Mouse (Mus musculus) ovary, postnatal 36 days (tissue): Measurements from ENCODE around the gene Cdh12.
"Not testable (repeated sequence)": the region's sequence is repeated elsewhere in the genome, so short reads cannot be mapped to it uniquely, and the experiment has no call there.

Experiments used
- DNase-seq: peaks from one replicate; pipeline ENCODE4 v3.0.0; 2022; ENCODE audit warnings: low spot score, mixed read lengths

Cdh12 gene

DNA sequence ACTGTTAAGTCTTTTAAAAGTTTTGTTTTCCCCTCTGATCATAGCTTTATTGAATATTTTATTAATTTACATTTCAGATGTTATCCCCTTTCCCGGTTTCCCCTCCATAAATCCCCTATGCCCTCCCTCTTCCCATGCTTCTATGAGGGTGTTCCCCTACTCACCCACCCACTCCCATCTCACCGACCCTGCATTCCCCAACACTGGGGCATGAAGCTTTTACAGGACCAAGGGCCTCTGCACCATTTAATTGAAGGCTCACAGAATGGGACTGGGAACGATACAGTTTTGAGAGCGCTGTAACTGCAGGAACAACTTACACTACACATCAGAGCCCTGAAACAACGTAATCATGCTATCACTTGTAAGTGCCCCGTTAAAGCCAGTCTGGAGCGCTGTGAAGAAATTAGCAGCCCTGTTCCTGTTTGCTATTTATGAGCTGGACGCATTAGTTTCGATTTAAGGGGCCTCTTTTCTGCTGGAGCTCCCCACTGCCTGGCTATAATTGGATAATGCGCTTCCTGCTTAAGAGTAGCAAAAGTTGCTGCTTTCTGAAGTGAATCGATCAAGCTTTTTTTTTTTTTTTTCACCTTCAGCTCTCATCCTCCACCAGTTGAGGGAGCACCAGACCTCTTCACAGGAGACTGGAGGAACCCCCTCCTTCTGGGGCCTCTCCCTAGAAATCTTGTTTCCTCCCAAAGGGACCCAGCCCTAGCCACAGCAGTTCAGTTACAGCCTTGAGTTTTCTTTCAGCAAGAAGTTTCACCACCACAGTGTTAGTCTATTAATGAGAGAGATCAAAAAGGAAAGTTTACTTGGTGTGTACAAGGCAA, 660.2 kb downstream of the Cdh12 start:
- peak; percentile 8 for DNase-seq

- no peak for DNase-seq
Observed at GRCm38 (mm10) chr15:21109889-21110500, 660.9 kb downstream of the Cdh12 start.

GRCm38 (mm10) chr15:21110874-21111603, 662.0 kb downstream of the Cdh12 start:
- peak; percentile 4 for DNase-seq

- DNase-seq: not testable (repeated sequence)
Observed at GRCm38 (mm10) chr15:21114775-21115174, 665.7 kb downstream of the Cdh12 start.

DNA sequence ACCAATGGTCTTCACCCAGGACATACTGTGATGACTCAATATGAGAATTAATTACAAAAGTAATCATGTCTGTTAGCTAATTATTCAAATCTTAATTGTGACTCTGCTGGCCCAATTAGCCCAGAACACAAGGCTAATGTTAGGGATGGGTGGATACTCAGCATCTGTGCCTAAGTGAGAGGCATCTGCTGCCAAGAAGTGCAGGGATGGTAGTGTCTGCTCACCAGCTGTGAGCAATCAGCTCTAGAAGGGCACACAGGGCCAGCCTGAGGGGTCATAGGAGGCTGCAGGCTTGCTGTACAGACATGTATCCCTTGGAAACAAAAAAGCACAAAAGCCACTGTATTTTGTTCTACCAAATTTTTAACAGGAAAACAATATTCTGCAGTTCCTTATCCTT, 681.6 kb downstream of the Cdh12 start:
- no peak for DNase-seq

DNA sequence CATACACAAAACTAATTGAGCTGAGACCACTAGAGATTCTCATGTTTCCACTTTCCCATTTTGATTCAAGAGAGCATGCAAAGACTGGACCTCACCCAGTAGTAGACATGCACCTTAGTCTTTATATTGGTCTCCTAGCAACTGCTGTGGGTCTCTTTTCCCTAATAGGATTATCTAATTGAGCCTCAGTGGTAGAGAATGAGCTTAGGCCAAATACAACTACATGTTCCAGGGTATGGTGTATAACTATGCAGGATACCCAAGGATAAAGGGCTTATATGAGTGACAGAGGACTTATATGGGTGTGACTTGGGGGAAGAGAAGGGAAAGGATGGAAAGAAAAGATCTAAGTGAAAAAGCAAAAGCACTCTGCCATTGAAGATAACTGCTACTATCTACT, 683.9 kb downstream of the Cdh12 start:
- no peak for DNase-seq

DNA sequence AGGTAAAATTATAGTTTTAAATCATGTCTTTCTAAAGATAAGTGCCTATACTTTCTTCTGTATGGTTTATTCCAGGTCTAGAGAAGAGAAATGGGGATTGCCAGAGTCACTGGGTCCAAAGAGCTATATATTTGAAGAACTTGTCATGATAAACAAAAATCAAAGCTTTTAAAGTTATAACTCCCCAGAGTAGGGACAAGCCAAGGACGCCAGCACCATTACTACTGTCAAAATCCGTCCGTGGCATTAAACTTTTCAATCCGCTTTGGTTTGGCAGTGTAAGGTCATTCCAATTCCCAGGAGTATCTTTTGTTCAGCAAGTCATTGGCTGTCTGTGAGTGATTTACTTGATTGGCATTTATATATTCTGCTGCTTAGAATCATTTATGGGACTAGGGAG, 697.8 kb downstream of the Cdh12 start:
- no peak for DNase-seq

DNA sequence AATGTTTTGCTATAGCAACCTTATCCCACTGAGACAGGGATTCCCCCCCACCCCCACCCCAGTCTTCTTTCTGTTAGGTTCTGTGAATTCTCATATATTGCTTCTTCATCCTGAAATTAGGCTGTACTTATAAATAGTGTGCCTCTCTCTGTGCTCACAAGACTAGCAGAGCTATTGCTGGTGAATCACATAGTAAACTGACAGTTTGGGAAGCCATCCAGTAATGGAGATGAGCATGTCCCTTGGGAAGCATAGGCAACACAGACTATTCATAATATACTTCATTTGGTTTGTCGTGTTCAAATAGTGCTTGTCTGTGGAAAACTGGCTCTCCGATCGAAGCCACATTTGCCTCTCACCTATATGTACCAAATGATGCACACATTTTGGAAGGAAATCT, 704.5 kb downstream of the Cdh12 start:
- no peak for DNase-seq

DNA sequence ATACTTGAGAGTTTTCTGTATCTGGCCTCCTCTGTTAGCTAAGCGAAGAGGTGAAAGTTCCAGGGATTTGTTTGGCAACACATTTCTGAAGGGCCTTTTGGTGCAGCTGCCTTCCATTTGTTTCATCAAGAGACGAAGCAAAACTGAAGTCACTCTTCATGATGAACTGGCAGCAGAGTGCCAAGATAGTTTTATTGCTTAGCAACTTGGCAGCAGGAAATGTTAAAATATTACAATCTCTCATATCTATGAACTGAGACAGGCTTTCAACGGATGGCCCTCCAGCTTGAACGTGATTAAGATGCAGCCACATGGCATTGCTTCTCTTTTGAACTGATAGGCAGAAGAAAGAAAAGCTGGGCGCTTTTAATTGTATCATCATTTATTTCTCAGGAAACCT, 730.7 kb downstream of the Cdh12 start:
- DNase-seq: no peak

DNA sequence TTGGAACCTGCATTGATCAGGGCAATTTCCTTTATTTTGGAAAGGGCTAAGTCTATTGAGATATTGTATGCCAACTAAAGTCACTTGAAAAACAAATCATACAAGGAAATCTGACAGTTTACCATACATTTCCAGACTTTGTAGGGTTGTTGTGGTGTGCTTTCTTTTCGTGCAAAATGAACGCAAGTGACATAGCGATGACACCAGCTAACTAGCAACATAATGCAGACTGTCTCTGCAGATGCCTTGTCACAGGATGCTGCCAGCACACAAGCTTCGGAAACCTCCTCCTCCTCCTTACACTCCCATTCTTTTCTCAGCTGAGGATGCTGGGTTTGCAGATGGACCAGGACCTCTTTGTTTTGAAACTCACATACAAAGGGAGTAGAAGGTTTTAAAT, 731.1 kb downstream of the Cdh12 start:
- DNase-seq: no peak

DNA sequence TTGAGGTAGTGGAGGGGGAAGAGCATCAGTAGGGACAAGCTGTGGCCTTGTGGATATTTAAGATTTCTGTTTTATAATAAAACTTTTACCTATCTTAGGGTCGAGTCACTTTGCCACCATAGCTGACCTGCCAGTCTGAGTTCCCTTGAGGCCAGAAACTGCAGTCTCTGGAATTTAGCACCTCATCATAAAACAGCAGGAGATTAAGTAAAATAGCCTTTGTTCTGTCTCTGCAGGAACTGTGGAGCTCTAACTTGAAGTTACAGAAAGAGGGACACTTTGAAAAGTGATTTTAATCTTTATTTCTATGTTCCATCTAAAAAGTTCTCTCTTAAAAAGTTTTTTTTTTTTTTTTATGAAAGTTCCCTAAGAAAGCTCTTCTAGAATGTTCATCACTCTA, 736.7 kb downstream of the Cdh12 start:
- DNase-seq: no peak

DNA sequence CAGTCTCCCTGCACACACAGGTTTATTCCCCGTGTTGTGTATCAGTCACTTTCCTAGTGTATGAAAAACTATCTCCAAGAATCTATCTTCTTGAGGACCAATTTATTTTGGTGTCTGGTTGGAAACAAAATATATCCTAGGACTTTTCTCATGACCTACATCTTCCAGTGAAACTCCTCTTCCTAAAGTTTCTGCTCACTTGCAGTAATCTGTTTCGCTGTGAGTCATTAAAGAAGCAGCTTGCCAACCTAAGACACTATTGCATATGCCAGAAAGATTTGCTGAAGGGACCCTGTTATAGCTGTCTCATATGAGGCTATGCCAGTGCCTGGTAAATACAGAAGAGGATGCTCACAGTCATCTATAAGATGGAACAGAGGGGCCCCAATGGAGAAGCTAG, 761.0 kb downstream of the Cdh12 start:
- DNase-seq: not testable (repeated sequence)

GRCm38 (mm10) chr15:21223006-21223405, 773.9 kb downstream of the Cdh12 start:
- DNase-seq: no peak

DNA sequence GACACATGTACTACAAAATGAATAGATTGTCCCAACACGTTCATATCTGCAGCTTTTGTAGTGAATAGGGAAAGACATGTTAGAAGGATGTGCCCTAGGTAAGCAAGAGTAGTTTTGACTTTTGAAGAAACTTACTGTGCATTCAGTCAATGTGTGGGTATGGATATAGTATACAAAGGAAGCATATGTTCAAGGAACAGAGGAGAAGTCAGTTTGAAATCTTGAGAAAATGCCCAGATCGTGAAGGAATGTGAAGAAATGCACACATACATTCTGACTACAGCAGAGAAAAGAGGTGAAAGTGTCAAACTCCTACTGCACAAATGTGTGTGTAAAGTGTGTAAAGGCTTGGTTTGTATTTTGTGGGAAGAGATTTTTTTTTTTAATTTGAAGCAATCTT, 812.3 kb downstream of the Cdh12 start:
- DNase-seq: no peak

DNA sequence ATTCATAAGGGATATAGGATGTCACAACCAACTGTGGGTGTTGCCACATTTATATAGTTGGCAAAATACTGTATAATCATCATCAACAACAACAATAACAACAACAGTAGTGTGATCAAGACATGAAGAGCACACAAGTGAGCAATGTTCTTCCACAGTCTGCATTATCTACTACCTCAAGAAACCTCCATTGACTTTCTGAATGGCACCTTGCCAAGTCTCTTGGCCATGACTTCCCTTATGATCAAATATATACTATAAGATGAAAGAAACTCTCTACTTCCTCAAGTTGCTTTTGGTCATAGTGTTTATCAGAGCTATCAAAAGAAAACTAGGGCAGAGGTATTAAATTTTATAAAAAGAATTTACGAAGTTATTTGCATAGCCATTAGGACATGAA, 820.8 kb downstream of the Cdh12 start:
- DNase-seq: no peak

- no peak for DNase-seq
Observed at GRCm38 (mm10) chr15:21297051-21297450, 848.0 kb downstream of the Cdh12 start.

- no peak for DNase-seq
Observed at GRCm38 (mm10) chr15:21315457-21315856, 866.4 kb downstream of the Cdh12 start.

DNA sequence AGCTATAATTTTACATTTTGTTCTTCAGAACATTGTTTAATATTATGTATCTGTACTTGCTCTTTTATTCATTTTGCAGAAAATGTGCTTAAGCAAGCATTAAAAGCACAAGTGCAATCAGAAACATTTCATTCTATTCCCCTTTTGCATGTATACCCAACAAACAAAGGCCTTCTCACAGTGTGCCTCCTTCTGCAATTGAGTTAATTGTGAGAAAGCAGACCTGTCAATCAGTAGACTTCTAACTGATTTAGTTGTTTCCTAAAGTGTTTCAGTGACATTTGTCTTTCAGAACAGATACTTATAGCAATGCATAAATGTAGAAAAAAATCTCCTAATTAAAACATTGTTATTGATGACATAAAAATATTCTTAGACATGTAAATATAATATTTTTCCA, 894.8 kb downstream of the Cdh12 start:
- no peak for DNase-seq

GRCm38 (mm10) chr15:21344323-21344722, 895.3 kb downstream of the Cdh12 start:
- no peak for DNase-seq

- no peak for DNase-seq
Observed at GRCm38 (mm10) chr15:21344749-21345148, 895.7 kb downstream of the Cdh12 start.

DNA sequence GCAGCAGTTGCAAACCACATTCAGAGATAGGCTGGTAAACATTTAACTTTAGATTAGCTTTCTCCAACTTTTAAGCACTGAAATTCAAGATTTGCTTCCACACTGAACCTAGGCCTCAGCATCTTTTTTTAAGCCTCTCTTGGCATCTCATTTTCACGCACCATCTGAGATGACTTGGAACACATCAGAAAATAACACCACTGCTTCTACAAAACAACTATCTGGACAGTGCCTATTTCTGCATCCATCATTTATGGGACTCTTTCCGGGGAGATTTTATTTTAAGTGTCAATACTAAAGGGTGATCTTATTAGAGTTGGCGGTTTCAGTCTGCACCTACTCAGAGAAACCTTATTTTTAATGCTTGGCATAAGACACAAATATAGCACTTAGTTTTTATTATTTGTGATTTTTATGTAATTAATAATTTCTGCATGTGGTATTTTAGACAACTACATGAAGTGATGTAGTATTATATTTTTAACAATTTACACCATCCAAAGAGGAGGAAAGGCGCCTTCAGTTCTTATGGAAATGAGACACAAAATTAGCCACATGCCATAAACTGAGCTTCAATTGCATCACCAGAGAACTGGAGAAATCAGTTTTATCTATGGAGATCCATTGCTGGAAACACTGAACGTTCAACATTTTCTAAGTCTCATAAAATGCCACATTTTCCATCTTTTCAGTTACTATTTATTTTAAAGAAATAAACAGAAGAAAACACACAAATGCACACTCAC, 906.5 kb downstream of the Cdh12 start:
- DNase-seq: no peak

DNA sequence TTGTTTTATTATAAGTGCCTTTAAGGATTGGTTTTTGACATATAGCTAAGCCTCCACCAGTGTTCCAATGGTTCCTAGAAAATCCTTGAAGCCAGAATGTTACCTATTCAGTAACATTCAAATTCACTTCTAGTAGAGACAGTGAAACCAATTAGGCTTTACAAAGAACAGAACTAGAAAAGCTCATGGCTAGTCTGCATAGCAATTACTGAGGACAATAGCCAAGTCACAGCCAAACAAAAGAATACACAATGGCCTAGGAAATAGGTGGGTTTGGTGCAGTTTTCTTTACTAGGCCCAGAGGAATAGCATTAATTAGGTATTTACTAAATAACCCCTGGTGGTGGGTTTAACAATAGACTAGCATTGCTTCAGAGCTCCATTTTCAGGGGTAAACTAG, 917.3 kb downstream of the Cdh12 start:
- DNase-seq: no peak
